Mouse (Mus musculus): ENCODE data around the gene Pde6h. TPM values are rescaled to one million over a fixed set of nuclear protein-coding genes. Genes with fewer than 3 reads are reported as not detected.
"Not testable (repeated sequence)": the region's sequence is repeated elsewhere in the genome, so short reads cannot be mapped to it uniquely, and the experiment has no call there.

The Pde6h gene
- polyA plus RNA-seq, 1 experiment = not detected

GRCm38 (mm10) chr6:136964609-136965510 is 41.2 kb downstream of the Pde6h start:
- no peaks in the 10 kb centered on the region for H3K4me1 ChIP-seq (ENCODE audit: control insufficient read depth, insufficient read depth, insufficient read length, low read length)
- H3K4me3 ChIP-seq (ENCODE audit: insufficient read depth, low read depth, low read length) = no peak overlapping the region
- H3K27ac ChIP-seq (replicated peaks; ENCODE audit: low read depth, low read length) = no peak overlapping the region

- Histone ChIP-seq H3K4me1 (ENCODE audit: control insufficient read depth, insufficient read depth, insufficient read length, low read length) (no peaks in the 10 kb centered on the region), H3K27ac (replicated peaks; ENCODE audit: low read depth, low read length) (no peak overlapping the region), H3K4me3 (ENCODE audit: insufficient read depth, low read depth, low read length) (no peak overlapping the region)
Measured at GRCm38 (mm10) chr6:136965912-136966311, 42.3 kb downstream of the Pde6h start.

GRCm38 (mm10) chr6:136967466-136967865 is 43.8 kb downstream of the Pde6h start:
- Histone ChIP-seq H3K27ac (replicated peaks; ENCODE audit: low read depth, low read length) (no peak overlapping the region), H3K4me3 (ENCODE audit: insufficient read depth, low read depth, low read length) (no peak overlapping the region), H3K4me1 (ENCODE audit: control insufficient read depth, insufficient read depth, insufficient read length, low read length) (no peaks in the 10 kb centered on the region)

- H3K27ac ChIP-seq (replicated peaks; ENCODE audit: low read depth, low read length); H3K4me1 ChIP-seq (ENCODE audit: control insufficient read depth, insufficient read depth, insufficient read length, low read length); H3K4me3 ChIP-seq (ENCODE audit: insufficient read depth, low read depth, low read length): not testable (repeated sequence)
Measured at GRCm38 (mm10) chr6:136968877-136969276, 45.2 kb downstream of the Pde6h start.

GRCm38 (mm10) chr6:136979274-136980082 is 55.8 kb downstream of the Pde6h start:
- no peak overlapping the region for H3K27ac ChIP-seq (replicated peaks; ENCODE audit: low read depth, low read length)
- no peaks in the 10 kb centered on the region for H3K4me1 ChIP-seq (ENCODE audit: control insufficient read depth, insufficient read depth, insufficient read length, low read length)
- peak overlapping the region; percentile 12; the same call in 1 of the 2 replicates for H3K4me3 ChIP-seq (ENCODE audit: insufficient read depth, low read depth, low read length)

- Histone ChIP-seq H3K4me1 (ENCODE audit: control insufficient read depth, insufficient read depth, insufficient read length, low read length) (no peaks in the 10 kb centered on the region), H3K4me3 (ENCODE audit: insufficient read depth, low read depth, low read length) (no peak overlapping the region), H3K27ac (replicated peaks; ENCODE audit: low read depth, low read length) (0 out of 2 replicates have a peak overlapping the region, but pooled peaks have one; percentile 40)
Measured at GRCm38 (mm10) chr6:136980331-136980746, 56.7 kb downstream of the Pde6h start.

- Histone ChIP-seq H3K4me3 (ENCODE audit: insufficient read depth, low read depth, low read length) (no peak overlapping the region), H3K27ac (replicated peaks; ENCODE audit: low read depth, low read length) (no peak overlapping the region), H3K4me1 (ENCODE audit: control insufficient read depth, insufficient read depth, insufficient read length, low read length) (no peaks in the 10 kb centered on the region)
Measured at GRCm38 (mm10) chr6:136982581-136982980, 58.9 kb downstream of the Pde6h start.

GRCm38 (mm10) chr6:136983201-136983600 is 59.6 kb downstream of the Pde6h start:
- H3K27ac ChIP-seq (replicated peaks; ENCODE audit: low read depth, low read length) = no peak overlapping the region
- no peaks in the 10 kb centered on the region for H3K4me1 ChIP-seq (ENCODE audit: control insufficient read depth, insufficient read depth, insufficient read length, low read length)
- H3K4me3 ChIP-seq (ENCODE audit: insufficient read depth, low read depth, low read length) = no peak overlapping the region

- peaks cover 3% of the 10 kb centered on the region for H3K4me1 ChIP-seq (ENCODE audit: control insufficient read depth, insufficient read depth, insufficient read length, low read length)
- no peak overlapping the region for H3K27ac ChIP-seq (replicated peaks; ENCODE audit: low read depth, low read length)
- no peak overlapping the region for H3K4me3 ChIP-seq (ENCODE audit: insufficient read depth, low read depth, low read length)
Measured at GRCm38 (mm10) chr6:136986019-136986418, 62.4 kb downstream of the Pde6h start.

- no peak overlapping the region for H3K27ac ChIP-seq (replicated peaks; ENCODE audit: low read depth, low read length)
- H3K4me1 ChIP-seq (ENCODE audit: control insufficient read depth, insufficient read depth, insufficient read length, low read length) = peaks cover 3% of the 10 kb centered on the region
- no peak overlapping the region for H3K4me3 ChIP-seq (ENCODE audit: insufficient read depth, low read depth, low read length)
Measured at GRCm38 (mm10) chr6:136986718-136987117, 63.1 kb downstream of the Pde6h start.

- H3K27ac ChIP-seq (replicated peaks; ENCODE audit: low read depth, low read length) = no peak overlapping the region
Measured at GRCm38 (mm10) chr6:136988536-136989060, 65.0 kb downstream of the Pde6h start.

GRCm38 (mm10) chr6:136989824-136990497 is 66.3 kb downstream of the Pde6h start:
- Histone ChIP-seq H3K4me1 (ENCODE audit: control insufficient read depth, insufficient read depth, insufficient read length, low read length) (peaks cover 3% of the 10 kb centered on the region), H3K27ac (replicated peaks; ENCODE audit: low read depth, low read length) (no peak overlapping the region), H3K4me3 (ENCODE audit: insufficient read depth, low read depth, low read length) (peak overlapping the region; percentile 11; the same call in 1 of the 2 replicates)

More at GRCm38 (mm10) chr6:136988536-136989060, 65.0 kb downstream of the Pde6h start:
- Histone ChIP-seq H3K4me3 (ENCODE audit: insufficient read depth, low read depth, low read length) (no peak overlapping the region), H3K4me1 (ENCODE audit: control insufficient read depth, insufficient read depth, insufficient read length, low read length) (peaks cover 3% of the 10 kb centered on the region)

GRCm38 (mm10) chr6:136990557-136990956 is 66.9 kb downstream of the Pde6h start:
- H3K4me1 ChIP-seq (ENCODE audit: control insufficient read depth, insufficient read depth, insufficient read length, low read length) = peaks cover 3% of the 10 kb centered on the region
- H3K27ac ChIP-seq (replicated peaks; ENCODE audit: low read depth, low read length) = no peak overlapping the region
- no peak overlapping the region for H3K4me3 ChIP-seq (ENCODE audit: insufficient read depth, low read depth, low read length)

- Histone ChIP-seq H3K4me3 (ENCODE audit: insufficient read depth, low read depth, low read length) (no peak overlapping the region), H3K27ac (replicated peaks; ENCODE audit: low read depth, low read length) (no peak overlapping the region), H3K4me1 (ENCODE audit: control insufficient read depth, insufficient read depth, insufficient read length, low read length) (peaks cover 3% of the 10 kb centered on the region)
Measured at GRCm38 (mm10) chr6:136993574-136993973, 69.9 kb downstream of the Pde6h start.

- H3K27ac ChIP-seq (replicated peaks; ENCODE audit: low read depth, low read length) = no peak overlapping the region
- H3K4me3 ChIP-seq (ENCODE audit: insufficient read depth, low read depth, low read length) = no peak overlapping the region
- H3K4me1 ChIP-seq (ENCODE audit: control insufficient read depth, insufficient read depth, insufficient read length, low read length) = no peaks in the 10 kb centered on the region; the same call in 1 of the 2 replicates
Measured at GRCm38 (mm10) chr6:136995533-136995932, 71.9 kb downstream of the Pde6h start.
